Mouse (Mus musculus): ENCODE data around the gene Ccnjl.

DNA sequence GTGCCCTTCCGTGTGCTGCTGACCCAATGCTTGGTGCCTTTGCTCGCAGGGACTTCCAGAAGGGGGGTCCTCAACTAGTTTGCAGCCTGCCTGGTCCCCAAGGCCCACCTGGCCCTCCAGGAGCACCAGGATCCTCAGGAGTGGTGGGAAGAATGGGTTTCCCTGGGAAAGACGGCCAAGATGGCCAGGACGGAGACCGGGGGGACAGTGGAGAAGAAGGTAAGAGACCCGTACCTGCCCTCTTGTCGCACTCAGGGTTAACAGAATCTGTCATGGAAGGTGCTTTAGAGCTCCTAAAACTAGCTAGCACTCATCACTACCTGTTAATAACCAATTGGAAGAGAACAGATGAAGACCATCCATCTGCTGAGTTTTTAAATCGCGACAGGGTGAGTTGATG, 42.7 kb upstream of the Ccnjl start:
- TF ChIP-seq GATA1 (IDR thresholded peaks at IDR 0.05; ENCODE audit: borderline replicate concordance, low read length) (no peak), FLI1 (IDR thresholded peaks at IDR 0.05; ENCODE audit: low read length) (no peak)
